Mouse (Mus musculus) midbrain, embryonic 11.5 days (tissue): ENCODE measurements around the gene Lim2. TPM values are rescaled to one million over a fixed set of nuclear protein-coding genes. Genes with fewer than 3 reads are reported as not detected.

Source experiments
- ATAC-seq: fragments of 200-750 bp; cut with Nextera tagmentation; 2 replicates; pipeline ENCODE4 v1.8.0; 2017; ENCODE audit warnings: moderate TSS enrichment, moderate library complexity; ENCODE audit not compliant: low FRiP score
- DNase-seq: peaks from one replicate; pipeline ENCODE4 v3.0.0; 2015; ENCODE audit warnings: low spot score; ENCODE audit errors: missing footprints
- H3K27ac ChIP-seq: fragments of 300-500 bp; sonication (generic); 2 replicates; pipeline ENCODE4 v1.5.1; 2014; ENCODE audit warnings: low read depth, low read length
- H3K27me3 ChIP-seq: fragments of 300-500 bp; sonication (generic); 2 replicates; pipeline ENCODE4 v1.6.1; 2014; ENCODE audit warnings: mild to moderate bottlenecking, low read length, moderate library complexity, mixed read lengths; ENCODE audit not compliant: control insufficient read depth, insufficient read depth
- H3K36me3 ChIP-seq: fragments of 300-500 bp; sonication (generic); 2 replicates; pipeline ENCODE4 v1.6.1; 2014; ENCODE audit warnings: mild to moderate bottlenecking, low read length, moderate library complexity, mixed read lengths; ENCODE audit not compliant: control insufficient read depth, insufficient read depth
- H3K4me1 ChIP-seq: fragments of 300-500 bp; sonication (generic); 2 replicates; pipeline ENCODE4 v1.6.1; 2014; ENCODE audit warnings: low read length; ENCODE audit not compliant: control insufficient read depth, insufficient read depth
- H3K4me2 ChIP-seq: fragments of 300-500 bp; sonication (generic); 2 replicates; pipeline ENCODE4 v1.6.1; 2014; ENCODE audit warnings: mild to moderate bottlenecking, moderate library complexity
- H3K4me3 ChIP-seq: fragments of 300-500 bp; sonication (generic); 2 replicates; pipeline ENCODE4 v1.5.1; 2014; ENCODE audit warnings: low read depth, low read length
- H3K9ac ChIP-seq: fragments of 300-500 bp; sonication (generic); 2 replicates; pipeline ENCODE4 v1.6.1; 2014; ENCODE audit warnings: low read length
- H3K9me3 ChIP-seq: fragments of 300-500 bp; sonication (generic); 2 replicates; pipeline ENCODE4 v1.6.1; 2016; ENCODE audit warnings: low read length; ENCODE audit not compliant: control insufficient read depth
- WGBS: fragments of 180-500 bp; shearing (Covaris S2); extraction: QIAGEN DNeasy Blood & Tissue Kit; methylation state at CpG from one replicate; pipeline ENCODE4 v1.1.7; 2014; 5-methylcytosine and 5-hydroxymethylcytosine counted together
- microRNA-seq: library from miRNA; unstranded; fragments of <30 nt; microRNA quantifications from one replicate; pipeline ENCODE4, GENCODE M21; 2017
- polyA plus RNA-seq: library from polyadenylated mRNA; unstranded; fragments of >200 nt; fragmentation: Nextera tagmentation; extraction: Ambion mirVana; gene quantifications from 2 replicates; pipeline ENCODE4 v1.2.1, GENCODE M21; 2014

Gene Lim2
- polyA plus RNA-seq, 1 experiment from 2014 or later: 0.20 TPM

- Histone ChIP-seq H3K27me3 (peaks cover 13% of the 10 kb centered on the region; the same call in 1 of the 2 replicates), H3K4me3 (no peak overlapping the region), H3K4me2 (no peak overlapping the region), H3K27ac (no peak overlapping the region), H3K36me3 (no peaks in the 10 kb centered on the region), H3K4me1 (no peaks in the 10 kb centered on the region), H3K9me3 (no peaks in the 10 kb centered on the region), H3K9ac (no peak overlapping the region)
- ATAC-seq (peak; percentile 18; the same call in 1 of the 2 replicates), DNase-seq (peak; percentile 81)
- 8% methylated on average over 23 of the region's 23 CpGs for WGBS
Measured at GRCm38 (mm10) chr7:43475706-43476105, 48.2 kb downstream of the Lim2 start.

- peak; percentile 86 for DNase-seq
- Histone ChIP-seq H3K9ac (no peak overlapping the region), H3K4me1 (no peaks in the 10 kb centered on the region)
Measured at GRCm38 (mm10) chr7:43476376-43476775, 48.9 kb downstream of the Lim2 start.

GRCm38 (mm10) chr7:43481191-43481590 is 53.7 kb downstream of the Lim2 start:
- 70% methylated on average over 3 of the region's 3 CpGs for WGBS
- Histone ChIP-seq H3K9me3 (no peaks in the 10 kb centered on the region), H3K4me2 (no peak overlapping the region), H3K9ac (no peak overlapping the region), H3K27me3 (peaks cover 11% of the 10 kb centered on the region; the same call in 1 of the 2 replicates), H3K36me3 (no peaks in the 10 kb centered on the region), H3K4me1 (no peaks in the 10 kb centered on the region), H3K27ac (no peak overlapping the region), H3K4me3 (no peak overlapping the region)
- DNase-seq (no peak), ATAC-seq (no peak)

More at GRCm38 (mm10) chr7:43476376-43476775, 48.9 kb downstream of the Lim2 start:
- H3K27ac ChIP-seq: no peak overlapping the region
- H3K9me3 ChIP-seq: no peaks in the 10 kb centered on the region
- WGBS: 3% methylated on average over 13 of the region's 13 CpGs
- no peak for ATAC-seq
- no peak overlapping the region for H3K4me2 ChIP-seq
- no peak overlapping the region for H3K4me3 ChIP-seq
- peaks cover 13% of the 10 kb centered on the region; the same call in 1 of the 2 replicates for H3K27me3 ChIP-seq
- H3K36me3 ChIP-seq: no peaks in the 10 kb centered on the region

GRCm38 (mm10) chr7:43482090-43482716 is 54.7 kb downstream of the Lim2 start:
- H3K4me1 ChIP-seq: no peaks in the 10 kb centered on the region
- H3K4me3 ChIP-seq: no peak overlapping the region
- ATAC-seq: peak; percentile 46
- H3K9me3 ChIP-seq: no peaks in the 10 kb centered on the region
- WGBS: 75% methylated on average over 8 of the region's 8 CpGs
- H3K4me2 ChIP-seq: no peak overlapping the region
- H3K9ac ChIP-seq: no peak overlapping the region
- DNase-seq: peak; percentile 54
- H3K27ac ChIP-seq: no peak overlapping the region
- H3K27me3 ChIP-seq: peaks cover 5% of the 10 kb centered on the region; the same call in 1 of the 2 replicates
- no peaks in the 10 kb centered on the region for H3K36me3 ChIP-seq

GRCm38 (mm10) chr7:43483236-43483635 is 55.8 kb downstream of the Lim2 start:
- H3K4me2 ChIP-seq: no peak overlapping the region
- WGBS: 28% methylated on average over 10 of the region's 10 CpGs
- no peaks in the 10 kb centered on the region for H3K36me3 ChIP-seq
- no peak overlapping the region for H3K4me3 ChIP-seq
- H3K4me1 ChIP-seq: no peaks in the 10 kb centered on the region
- no peak overlapping the region for H3K27ac ChIP-seq
- no peak for ATAC-seq
- H3K27me3 ChIP-seq: no peaks in the 10 kb centered on the region
- no peaks in the 10 kb centered on the region for H3K9me3 ChIP-seq
- no peak overlapping the region for H3K9ac ChIP-seq
- DNase-seq: peak; percentile 57

Small RNAs within 50 kb of the gene (microRNA-seq; reads per million reads assigned to microRNA genes)
- gene Mir7051: 2.7 reads per million, percentile 10 among the genes with 10 or more reads in this experiment

Other genes starting within 250 kb of the Lim2 start
- gene Zfp715, start 114.4 kb upstream of the Lim2 start, polyA plus RNA-seq: 14.9 and 15.7 TPM in 2 replicates
- gene Siglecf, start 76.3 kb upstream of the Lim2 start, polyA plus RNA-seq: 0.23 and 0.55 TPM in 2 replicates
- gene Siglecg, start 19.5 kb upstream of the Lim2 start, polyA plus RNA-seq: not detected in 2 replicates
- gene Nkg7, start 9.4 kb downstream of the Lim2 start, polyA plus RNA-seq: 0.19 TPM in 1 of 2 replicates, not detected in the other
- gene Cldnd2, start 13.1 kb downstream of the Lim2 start, polyA plus RNA-seq: not detected in 2 replicates
- gene Etfb, start 16.4 kb downstream of the Lim2 start, polyA plus RNA-seq: 187 and 202 TPM in 2 replicates
- 0.46 TPM in 1 of 2 replicates, not detected in the other for gene Gm45233, start 16.5 kb downstream of the Lim2 start, polyA plus RNA-seq
- gene Vsig10l, start 35.5 kb downstream of the Lim2 start, polyA plus RNA-seq: 2.2 and 2.4 TPM in 2 replicates
- gene Iglon5, start 62.4 kb downstream of the Lim2 start, polyA plus RNA-seq: 2.3 and 3.1 TPM in 2 replicates
- gene 4931406B18Rik, start 78.3 kb downstream of the Lim2 start, polyA plus RNA-seq: not detected in 2 replicates
- gene Cd33, start 116.8 kb downstream of the Lim2 start, polyA plus RNA-seq: 0.63 and 0.70 TPM in 2 replicates
- 6.7 and 8.7 TPM in 2 replicates for gene Zfp658, start 134.6 kb downstream of the Lim2 start, polyA plus RNA-seq
- gene Zfp719, start 151.9 kb downstream of the Lim2 start, polyA plus RNA-seq: 17.3 and 17.9 TPM in 2 replicates
- 0.23 and 0.64 TPM in 2 replicates for gene Zfp819, start 179.5 kb downstream of the Lim2 start, polyA plus RNA-seq
- not detected in 2 replicates for gene Ceacam18, start 207.0 kb downstream of the Lim2 start, polyA plus RNA-seq
- gene Siglece, start 232.5 kb downstream of the Lim2 start, polyA plus RNA-seq: 0.26 and 0.51 TPM in 2 replicates
- gene Ctu1, start 244.3 kb downstream of the Lim2 start, polyA plus RNA-seq: 9.3 and 9.9 TPM in 2 replicates